Mouse (Mus musculus) thymus, adult 2 months (tissue): ENCODE results near the gene Gm20388. TPM values are rescaled to one million over a fixed set of nuclear protein-coding genes. Genes with fewer than 3 reads are reported as not detected.

ENCODE experiments used
- DNase-seq: peaks from one replicate; pipeline ENCODE4 v3.0.0; 2021
- H3K27ac ChIP-seq: fragments of 200-500 bp; 2 replicates; pipeline ENCODE4 v1.5.1; 2012; ENCODE audit warnings: low read length, control low read depth; ENCODE audit not compliant: control insufficient read depth, insufficient read depth
- H3K27me3 ChIP-seq: fragments of 200-500 bp; 2 replicates; pipeline ENCODE4 v1.6.1; 2012; ENCODE audit warnings: mild to moderate bottlenecking, low read length, moderate library complexity, mixed read lengths; ENCODE audit not compliant: control insufficient read depth, insufficient read depth
- H3K36me3 ChIP-seq: fragments of 200-500 bp; 2 replicates; pipeline ENCODE4 v1.6.1; 2012; ENCODE audit warnings: mild to moderate bottlenecking, low read length, moderate library complexity; ENCODE audit not compliant: control insufficient read depth, insufficient read depth
- H3K4me1 ChIP-seq: fragments of 200-500 bp; replicated peaks from 2 replicates; pipeline ENCODE4 v1.6.1; 2012; ENCODE audit warnings: low read length; ENCODE audit not compliant: control insufficient read depth, insufficient read depth
- H3K4me3 ChIP-seq: fragments of 200-500 bp; 2 replicates; pipeline ENCODE4 v1.5.1; 2012; ENCODE audit warnings: mild to moderate bottlenecking, low read length, control low read depth, moderate library complexity; ENCODE audit not compliant: control insufficient read depth, insufficient read depth
- CTCF ChIP-seq: fragments of 200-500 bp; IDR thresholded peaks from 2 replicates; pipeline ENCODE4 v1.5.1; 2012; ENCODE audit warnings: mild to moderate bottlenecking, control low read depth, low read length, moderate library complexity, borderline replicate concordance; ENCODE audit not compliant: control insufficient read depth, poor library complexity, insufficient read depth; ENCODE audit errors: extremely low read depth
- POLR2A ChIP-seq: fragments of 200-500 bp; IDR thresholded peaks from 2 replicates; pipeline ENCODE4 v1.6.1; 2012; ENCODE audit warnings: mild to moderate bottlenecking, low read length, control low read depth, moderate library complexity; ENCODE audit not compliant: control insufficient read depth, poor library complexity, insufficient read depth; ENCODE audit errors: extremely low read depth
- WGBS: fragments of 180-500 bp; shearing (Covaris S2); methylation state at CpG from one replicate; pipeline ENCODE4 v1.1.7; 2018; 5-methylcytosine and 5-hydroxymethylcytosine counted together
- polyA plus RNA-seq: library from polyadenylated mRNA; depleted of rRNA; stranded (reverse); fragments of >200 nt; gene quantifications from 2 replicates; pipeline ENCODE4 v1.2.3, GENCODE M21; 2012

The Gm20388 gene
- polyA plus RNA-seq, 1 experiment: 103 TPM

DNA sequence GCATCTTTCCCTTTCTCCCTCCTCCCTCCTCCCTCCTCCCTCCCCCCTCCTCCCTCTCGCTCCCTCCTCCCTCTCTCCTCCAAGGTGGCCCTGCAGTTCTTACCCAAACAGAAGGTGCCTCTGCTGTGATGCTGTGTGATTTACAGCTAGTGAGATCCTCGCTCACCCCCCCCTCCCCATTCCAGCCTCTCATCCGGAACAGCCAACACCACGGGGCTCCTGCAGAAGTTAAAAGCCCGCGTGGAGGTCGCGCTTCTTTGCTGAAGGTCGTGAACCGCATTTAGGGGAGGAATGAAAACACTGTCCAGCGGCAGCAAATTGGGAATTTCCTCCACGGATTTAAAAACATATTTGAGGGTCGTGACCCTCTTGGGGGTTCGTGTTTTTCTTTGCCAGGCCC lies 937.1 kb downstream of the Gm20388 start:
- Histone ChIP-seq H3K4me1 (no peaks in the 10 kb centered on the region), H3K27ac (no peak overlapping the region), H3K4me3 (no peak overlapping the region), H3K27me3 (no peaks in the 10 kb centered on the region), H3K36me3 (no peaks in the 10 kb centered on the region)
- WGBS: 17% methylated on average over 13 of the region's 14 CpGs
- DNase-seq: no peak
- TF ChIP-seq POLR2A (no peak), CTCF (no peak)

DNA sequence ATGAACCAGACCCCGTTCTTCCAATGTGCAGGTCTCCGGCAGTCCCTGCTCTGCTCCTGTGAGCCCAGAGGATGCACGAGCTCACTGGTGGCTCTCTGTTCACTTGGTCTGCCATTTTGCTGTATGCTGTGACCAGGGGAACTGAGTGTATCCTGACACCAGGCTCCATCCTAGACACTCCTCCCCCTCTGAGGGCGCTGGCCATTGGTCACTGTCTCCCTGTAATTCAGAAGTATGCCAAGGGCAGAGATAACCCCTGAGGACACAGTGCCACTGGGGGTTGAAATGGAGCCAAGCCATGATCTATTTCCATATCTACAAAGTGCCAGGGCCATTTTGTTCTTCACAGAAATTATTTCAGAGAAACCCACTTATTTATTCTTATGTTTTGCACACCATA lies 937.8 kb downstream of the Gm20388 start:
- Histone ChIP-seq H3K27ac (no peak overlapping the region), H3K4me3 (no peak overlapping the region), H3K36me3 (no peaks in the 10 kb centered on the region), H3K4me1 (no peaks in the 10 kb centered on the region), H3K27me3 (no peaks in the 10 kb centered on the region)
- TF ChIP-seq CTCF (no peak), POLR2A (no peak)
- 86% methylated on average over 4 of the region's 4 CpGs for WGBS
- DNase-seq: no peak

DNA sequence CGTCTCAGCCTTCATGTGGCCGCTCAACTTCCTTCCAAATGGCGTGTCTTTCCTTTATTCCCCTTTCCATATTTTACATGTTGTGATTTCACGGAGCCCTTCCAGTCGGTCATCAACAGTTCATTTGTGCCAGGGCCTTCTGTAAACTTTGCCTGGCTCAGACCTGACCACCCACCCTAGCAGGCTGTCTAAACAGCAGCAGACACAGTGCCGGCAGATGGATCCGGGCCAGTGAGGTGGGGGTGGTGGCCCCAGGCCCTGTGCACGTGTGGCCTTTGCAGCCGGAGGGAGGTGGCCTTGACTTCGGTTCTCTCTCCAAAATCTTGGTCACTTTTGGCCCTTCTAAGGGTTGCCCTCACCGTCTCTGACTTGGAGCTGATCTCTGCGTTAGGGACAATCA lies 940.8 kb downstream of the Gm20388 start:
- TF ChIP-seq CTCF (no peak), POLR2A (no peak)
- no peak for DNase-seq
- Histone ChIP-seq H3K4me3 (no peak overlapping the region), H3K4me1 (no peaks in the 10 kb centered on the region), H3K36me3 (no peaks in the 10 kb centered on the region), H3K27me3 (no peaks in the 10 kb centered on the region), H3K27ac (no peak overlapping the region)
- 92% methylated on average over 12 of the region's 12 CpGs for WGBS

DNA sequence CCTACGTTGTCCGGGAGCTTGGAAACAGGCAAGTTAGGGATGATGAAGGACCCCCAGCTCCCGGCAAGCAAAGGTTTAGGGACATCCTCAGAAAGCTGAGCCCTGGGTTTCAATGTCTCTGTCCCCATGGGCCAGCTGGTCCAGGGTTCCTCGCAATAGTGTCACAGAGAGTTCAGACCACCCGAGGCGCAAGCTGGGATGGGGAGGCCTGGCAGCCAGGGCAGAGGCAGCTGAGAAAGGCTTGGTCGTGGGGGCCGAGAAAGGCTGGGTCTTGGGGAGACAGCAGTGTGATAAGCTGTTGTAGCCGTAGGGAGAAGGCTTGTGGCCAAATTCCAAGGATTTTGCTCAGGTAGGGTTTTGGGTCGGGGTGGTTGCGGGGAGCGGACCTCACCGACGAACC lies 949.2 kb downstream of the Gm20388 start:
- Histone ChIP-seq H3K4me1 (no peaks in the 10 kb centered on the region), H3K27me3 (no peaks in the 10 kb centered on the region), H3K4me3 (no peak overlapping the region), H3K27ac (no peak overlapping the region), H3K36me3 (no peaks in the 10 kb centered on the region)
- no peak for TF ChIP-seq CTCF
- TF ChIP-seq POLR2A: no peak
- WGBS: 94% methylated on average over 14 of the region's 14 CpGs
- DNase-seq: no peak

DNA sequence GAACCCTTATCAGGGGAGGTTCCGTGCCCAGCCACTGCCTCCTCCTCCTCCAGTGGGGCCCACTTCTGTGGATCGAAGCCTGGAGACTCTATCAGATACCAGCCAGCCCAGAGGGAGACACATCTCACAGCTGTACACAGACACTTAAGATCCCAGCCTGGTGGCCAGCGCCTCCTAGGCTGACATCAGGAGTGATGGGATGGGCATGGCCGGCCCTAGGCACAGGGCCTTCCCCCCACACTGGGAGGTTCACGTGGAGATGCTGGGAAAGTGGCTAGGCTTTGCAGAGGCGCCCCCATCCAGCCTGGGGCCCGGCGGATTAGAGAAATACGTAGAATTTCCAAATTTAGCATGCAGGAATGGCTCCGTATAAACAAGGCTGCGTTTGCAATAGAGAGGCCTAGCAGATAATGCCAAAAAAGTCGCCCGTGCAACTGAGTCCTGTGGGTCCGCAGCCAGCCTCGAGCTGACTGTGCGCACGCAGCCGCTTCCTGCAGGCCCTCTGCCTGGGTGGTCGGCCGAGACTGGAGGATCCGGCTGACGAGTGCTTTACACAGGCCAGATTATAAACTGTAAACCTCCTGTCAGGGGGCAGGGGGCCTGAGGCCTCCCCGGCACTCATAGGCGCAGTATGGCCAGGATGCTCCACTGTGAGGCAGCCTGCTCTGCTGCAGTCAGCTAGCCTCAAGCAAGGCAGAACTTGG lies 949.9 kb downstream of the Gm20388 start:
- TF ChIP-seq POLR2A: no peak
- no peak for TF ChIP-seq CTCF
- Histone ChIP-seq H3K36me3 (no peaks in the 10 kb centered on the region), H3K4me3 (no peak overlapping the region), H3K27me3 (no peaks in the 10 kb centered on the region), H3K4me1 (no peaks in the 10 kb centered on the region), H3K27ac (no peak overlapping the region)
- no peak for DNase-seq
- WGBS: 80% methylated on average over 24 of the region's 24 CpGs

DNA sequence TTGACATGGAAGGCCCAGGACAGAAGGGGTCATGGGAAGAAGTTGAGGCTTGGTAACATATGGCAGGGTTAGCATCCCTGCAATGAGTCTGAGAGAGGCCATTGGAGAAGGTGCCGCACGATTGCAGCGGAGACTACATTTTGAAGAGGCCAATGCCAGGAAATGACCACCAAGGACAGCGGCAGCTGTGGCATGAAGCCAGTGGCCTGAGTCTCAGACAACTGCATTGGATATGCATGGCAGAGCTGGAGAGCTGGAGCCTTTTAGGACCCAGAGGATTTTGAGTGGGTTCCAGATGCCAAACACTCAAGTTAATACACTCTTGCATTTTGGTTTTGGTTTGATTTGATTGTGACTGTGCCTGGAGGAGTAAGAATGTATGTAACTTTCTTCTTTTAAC lies 953.0 kb downstream of the Gm20388 start:
- TF ChIP-seq POLR2A: no peak
- no peak for TF ChIP-seq CTCF
- no peak overlapping the region for H3K27ac ChIP-seq
- no peaks in the 10 kb centered on the region for H3K36me3 ChIP-seq
- DNase-seq: no peak
- H3K4me1 ChIP-seq: peaks cover 7% of the 10 kb centered on the region
- 97% methylated on average over 4 of the region's 4 CpGs for WGBS
- no peak overlapping the region for H3K4me3 ChIP-seq
- no peaks in the 10 kb centered on the region for H3K27me3 ChIP-seq

DNA sequence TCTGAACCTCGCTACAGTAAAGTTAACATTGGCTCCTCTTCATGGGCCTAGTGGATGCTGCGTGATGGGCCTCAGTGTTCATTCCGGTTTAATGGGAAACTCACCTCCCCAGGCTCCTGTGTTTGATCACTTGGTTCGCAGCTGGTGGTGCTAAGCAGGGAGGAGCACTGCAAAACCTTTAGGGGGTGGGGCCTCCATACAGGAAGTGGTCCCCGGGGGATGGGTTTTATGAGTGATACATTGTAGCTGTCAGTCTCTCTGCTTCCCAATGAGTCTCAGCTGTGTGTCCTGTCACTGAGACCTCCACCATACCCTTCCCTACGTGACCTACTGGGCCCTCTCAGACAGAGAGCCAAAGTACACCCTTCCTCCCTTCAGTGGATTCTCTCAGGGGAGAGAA lies 956.7 kb downstream of the Gm20388 start:
- H3K36me3 ChIP-seq: no peaks in the 10 kb centered on the region
- H3K27me3 ChIP-seq: no peaks in the 10 kb centered on the region
- H3K27ac ChIP-seq: no peak overlapping the region
- H3K4me1 ChIP-seq: peaks cover 7% of the 10 kb centered on the region
- WGBS: 44% methylated on average over 6 of the region's 6 CpGs
- H3K4me3 ChIP-seq: no peak overlapping the region
- TF ChIP-seq CTCF (no peak), POLR2A (no peak)
- peak; percentile 13 for DNase-seq
